Mouse (Mus musculus) spleen, postnatal 0 days (tissue): Measurements from ENCODE around the gene Mapk8ip1. TPM values are rescaled to one million over a fixed set of nuclear protein-coding genes. Genes with fewer than 3 reads are reported as not detected.

ENCODE experiments used
- polyA plus RNA-seq: library from polyadenylated mRNA; unstranded; fragments of >200 nt; fragmentation: Nextera tagmentation; extraction: Ambion mirVana; gene quantifications from 2 replicates; pipeline ENCODE4 v1.2.1, GENCODE M21; 2015

The Mapk8ip1 gene
- polyA plus RNA-seq = 3.7 and 6.1 TPM in 2 replicates

DNA sequence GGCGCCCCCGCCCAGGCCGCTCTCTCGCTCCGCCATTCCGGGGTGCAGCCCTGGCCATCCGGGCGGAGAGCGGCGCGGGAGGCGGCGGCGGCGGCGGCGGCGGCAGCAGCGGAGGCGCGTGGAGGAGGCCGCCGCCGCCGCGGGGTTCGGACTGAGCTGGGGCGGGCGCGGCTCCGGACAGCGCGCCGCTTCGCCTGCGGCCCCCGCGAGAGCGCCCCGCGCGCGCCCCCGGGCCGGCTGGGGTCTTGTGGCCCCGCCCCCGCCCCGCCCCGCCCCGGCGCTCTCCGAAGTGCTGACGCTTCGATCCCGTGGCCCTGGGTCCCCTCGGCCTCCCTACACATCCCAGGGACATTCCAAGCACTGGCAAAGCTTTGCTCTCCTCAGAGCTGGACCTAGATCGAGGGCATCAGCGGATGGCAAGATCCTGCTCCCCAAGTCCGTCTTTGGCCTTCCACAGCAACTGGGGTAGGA lies at the start of gene Mapk8ip1:
TSS of gene Mapk8ip1 (minus strand) at position 173 of the 471 bp plus-strand sequence.

GRCm38 (mm10) chr2:92433578-92434374 lies 32.7 kb upstream of the Mapk8ip1 start, which contains the start of gene Cry2:
Cry2 (minus strand) TSS chr2:92434043.

DNA sequence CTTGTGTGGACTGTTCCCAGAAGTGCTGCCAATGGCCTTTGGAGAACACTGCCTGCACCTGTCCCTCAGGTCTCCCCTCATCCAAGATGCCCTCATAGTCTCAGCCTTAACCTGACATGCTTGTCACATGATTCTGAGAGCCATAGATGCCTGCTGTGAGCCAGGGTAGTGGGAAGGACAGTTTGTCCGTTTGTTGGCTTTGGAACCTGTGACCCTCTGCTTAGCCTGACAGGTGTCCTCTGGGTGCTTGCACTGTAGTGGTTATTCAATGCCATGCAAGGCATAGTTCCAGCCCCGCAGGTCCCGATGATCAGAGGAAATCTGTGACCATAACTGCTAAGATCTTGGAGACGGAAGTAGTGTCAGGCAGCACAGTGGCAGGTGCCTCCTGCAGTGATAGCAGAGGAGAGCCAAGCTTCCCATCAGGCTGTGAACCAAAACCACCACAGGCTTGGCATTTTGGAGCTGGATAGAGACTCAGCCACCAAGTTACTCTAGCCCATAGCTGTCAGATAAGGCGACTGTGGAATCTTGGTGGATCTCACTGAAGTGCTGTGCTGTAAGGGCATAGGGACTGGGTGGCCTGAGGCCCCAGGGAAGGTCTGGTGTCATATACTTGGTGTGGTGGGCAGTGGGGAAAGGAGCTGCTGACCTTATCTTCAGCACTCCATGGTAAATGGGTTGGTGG lies 19.0 kb downstream of the Mapk8ip1 start, which contains the start of gene 1700029I15Rik:
TSS of gene 1700029I15Rik (plus strand) at position 638 of the 688 bp plus-strand sequence.

DNA sequence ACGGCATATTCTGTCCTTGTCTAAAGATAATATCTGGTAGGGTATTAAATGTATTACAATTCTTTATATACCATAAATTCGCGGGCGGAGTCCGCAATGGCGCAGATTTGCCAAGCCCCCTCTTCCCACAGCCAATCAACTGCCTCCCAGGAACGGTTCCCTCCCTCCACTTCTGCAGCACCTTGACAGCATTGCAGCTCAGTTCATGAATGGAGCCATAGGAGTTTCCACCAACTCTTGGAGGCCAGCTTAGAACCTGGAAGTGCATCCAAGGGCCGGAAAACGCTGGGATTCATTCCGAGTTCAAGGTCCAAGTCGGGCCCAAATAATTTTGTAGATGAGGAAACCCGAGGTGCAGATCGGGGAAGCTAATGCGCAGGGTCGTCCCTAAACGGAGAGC lies 26.5 kb downstream of the Mapk8ip1 start, which contains the start of the genes Pex16 and Large2:
TSS of gene Pex16 (plus strand) at position 163 of the 400 bp plus-strand sequence.
TSS of gene Large2 (minus strand) at position 356 of the 400 bp plus-strand sequence.

Other genes starting within 250 kb of the Mapk8ip1 start
- gene Pex16, start 26.6 kb downstream of the Mapk8ip1 start, polyA plus RNA-seq = 20.3 and 22.6 TPM in 2 replicates
- gene Large2, start 26.4 kb downstream of the Mapk8ip1 start, polyA plus RNA-seq = 0.76 and 0.83 TPM in 2 replicates
- gene 1700029I15Rik, start 18.7 kb downstream of the Mapk8ip1 start, polyA plus RNA-seq = 0.51 and 0.64 TPM in 2 replicates
- 8.8 and 11.1 TPM in 2 replicates for gene Cry2, start 32.8 kb upstream of the Mapk8ip1 start, polyA plus RNA-seq
- 10.7 and 14.4 TPM in 2 replicates for gene Slc35c1, start 59.3 kb upstream of the Mapk8ip1 start, polyA plus RNA-seq
- gene Chst1, start 198.4 kb upstream of the Mapk8ip1 start, polyA plus RNA-seq = 5.0 and 9.2 TPM in 2 replicates